Mouse (Mus musculus) liver (tissue): ENCODE measurements at regions not wholly inside any gene's neighbourhood (a gene's known extent, or its start where the extent isn't known, plus 50 kb on each side); places are given as distances from the start of the nearest gene placed in this dataset.
A peak's percentile ranks its signal among the peaks of the same experiment; 100 is the strongest.

Experiments used
- DNase-seq: peaks from one replicate; pipeline ENCODE4 v3.0.0-alpha.2; 2020; ENCODE audit warnings: mixed read lengths

- no peak for DNase-seq
These were observed 55.4 kb downstream of the Ppp1r3c start for GRCm38 (mm10) chr19:36681056-36681455.

GRCm38 (mm10) chr19:36680322-36680721 is 56.1 kb downstream of the Ppp1r3c start:
- no peak for DNase-seq

GRCm38 (mm10) chr19:36679028-36679820 is 57.2 kb downstream of the Ppp1r3c start:
- DNase-seq, result peak; percentile 46

- no peak for DNase-seq
These were observed 57.9 kb downstream of the Ppp1r3c start for GRCm38 (mm10) chr19:36678382-36679027.

GRCm38 (mm10) chr19:36677101-36678081 is 59.1 kb downstream of the Ppp1r3c start:
- DNase-seq, result no peak

GRCm38 (mm10) chr19:36674946-36675345 is 61.5 kb downstream of the Ppp1r3c start:
- no peak for DNase-seq

- DNase-seq, result no peak
These were observed 65.6 kb downstream of the Ppp1r3c start for GRCm38 (mm10) chr19:36670813-36671212.
